Mouse (Mus musculus): Measurements from ENCODE around the gene Il13.

- TF ChIP-seq CTCF (IDR thresholded peaks at IDR 0.05; ENCODE audit: extremely low read depth, insufficient read length, insufficient replicate concordance, low read depth, low read length) (no peak), POLR2A (IDR thresholded peaks at IDR 0.05; ENCODE audit: low read depth, low read length) (no peak)
Measured at GRCm38 (mm10) chr11:53657828-53658227, 23.3 kb upstream of the Il13 start.
